14 mouse cellular contexts compared by ENCODE assay signal in genomic region chr16:40324811-40325210, GRCm38 (mm10).
"Had no signal": no experiment of that assay in that cellular context is flagged by ENCODE, and none has a peak within 500 bp of the region (broad histone marks: within the 10 kb centered on the region; RNA-seq: fewer than 3 reads in every experiment).

No protein-coding gene starts in this region.

- H3K4me1 ChIP-seq: limb, embryonic 15.5 days; liver, embryonic 12.5 days; megakaryocyte, embryonic 14.5 days had no signal

- H3K9me3 ChIP-seq: limb, embryonic 15.5 days; liver, embryonic 12.5 days had no signal

- H3K27ac ChIP-seq: layer of hippocampus, adult 2 months; limb, embryonic 15.5 days; liver, embryonic 12.5 days had no signal

- ATAC-seq: liver, embryonic 12.5 days; midbrain, embryonic 16.5 days had no signal

- H3K27me3 ChIP-seq: limb, embryonic 15.5 days; liver, embryonic 12.5 days; megakaryocyte, embryonic 14.5 days had no signal

- H3K4me3 ChIP-seq: layer of hippocampus, adult 2 months; limb, embryonic 15.5 days; liver, embryonic 12.5 days; megakaryocyte, embryonic 14.5 days had no signal

- H3K9ac ChIP-seq: limb, embryonic 15.5 days; liver, embryonic 12.5 days; lung, embryonic 14.5 days had no signal

- H3K4me2 ChIP-seq: limb, embryonic 15.5 days; liver, embryonic 12.5 days; lung, embryonic 14.5 days; midbrain, embryonic 11.5 days had no signal

- DNase-seq: kidney, postnatal 10 days; kidney, postnatal 4 days; lung, embryonic 14.5 days; lung, postnatal 10 days; lung, postnatal 4 days; right cerebral cortex, adult 18-20 months; right cerebral cortex, postnatal 25 days; thymus, postnatal 4 days had no signal

- H3K36me3 ChIP-seq: limb, embryonic 15.5 days; liver, embryonic 12.5 days had no signal
